Mouse (Mus musculus): Measurements from ENCODE around the gene Grm4.

The Grm4 gene

GRCm38 (mm10) chr17:27488173-27488823 lies 32.9 kb downstream of the Grm4 start:
- DNase-seq (ENCODE audit: low spot score): no peak

- no peak for DNase-seq (ENCODE audit: low spot score)
These were observed 35.3 kb downstream of the Grm4 start for GRCm38 (mm10) chr17:27485940-27486339.

GRCm38 (mm10) chr17:27483571-27483970 lies 37.6 kb downstream of the Grm4 start:
- DNase-seq (ENCODE audit: low spot score): no peak

- no peak for DNase-seq (ENCODE audit: low spot score)
These were observed 40.8 kb downstream of the Grm4 start for GRCm38 (mm10) chr17:27480143-27481103.

- no peak for DNase-seq (ENCODE audit: low spot score)
These were observed 45.6 kb downstream of the Grm4 start for GRCm38 (mm10) chr17:27475650-27476049.

- peak; percentile 89 for DNase-seq (ENCODE audit: low spot score)
These were observed 54.6 kb downstream of the Grm4 start for GRCm38 (mm10) chr17:27466620-27467019.

GRCm38 (mm10) chr17:27465924-27466323 lies 55.3 kb downstream of the Grm4 start:
- no peak for DNase-seq (ENCODE audit: low spot score)

GRCm38 (mm10) chr17:27464327-27464962 lies 56.8 kb downstream of the Grm4 start:
- no peak for DNase-seq (ENCODE audit: low spot score)

- DNase-seq (ENCODE audit: low spot score): no peak
These were observed 61.2 kb downstream of the Grm4 start for GRCm38 (mm10) chr17:27459979-27460378.

- no peak for DNase-seq (ENCODE audit: low spot score)
These were observed 62.0 kb downstream of the Grm4 start for GRCm38 (mm10) chr17:27459241-27459640.

GRCm38 (mm10) chr17:27457863-27458494 lies 63.2 kb downstream of the Grm4 start:
- DNase-seq (ENCODE audit: low spot score): no peak

- no peak for DNase-seq (ENCODE audit: low spot score)
These were observed 64.1 kb downstream of the Grm4 start for GRCm38 (mm10) chr17:27457038-27457577.

GRCm38 (mm10) chr17:27456364-27456763 lies 64.8 kb downstream of the Grm4 start:
- DNase-seq (ENCODE audit: low spot score): no peak

- DNase-seq (ENCODE audit: low spot score): no peak
These were observed 66.0 kb downstream of the Grm4 start for GRCm38 (mm10) chr17:27455012-27455784.

GRCm38 (mm10) chr17:27454396-27454795 lies 66.8 kb downstream of the Grm4 start:
- no peak for DNase-seq (ENCODE audit: low spot score)

GRCm38 (mm10) chr17:27453045-27453444 lies 68.2 kb downstream of the Grm4 start:
- DNase-seq (ENCODE audit: low spot score): no peak

- DNase-seq (ENCODE audit: low spot score): no peak
These were observed 69.4 kb downstream of the Grm4 start for GRCm38 (mm10) chr17:27451787-27452186.

GRCm38 (mm10) chr17:27451216-27451615 lies 70.0 kb downstream of the Grm4 start:
- DNase-seq (ENCODE audit: low spot score): no peak

GRCm38 (mm10) chr17:27449757-27450330 lies 71.4 kb downstream of the Grm4 start:
- no peak for DNase-seq (ENCODE audit: low spot score)

GRCm38 (mm10) chr17:27448749-27449148 lies 72.5 kb downstream of the Grm4 start:
- no peak for DNase-seq (ENCODE audit: low spot score)
